Mouse (Mus musculus) MEL (cell line): ENCODE results near the gene Zfp874b.
A peak's percentile ranks its signal among the peaks of the same experiment; 100 is the strongest.

ENCODE experiments used
- CTCF ChIP-seq, 3 experiments: IDR thresholded peaks in 2 of 3; conservative IDR thresholded peaks in 1 of 3; 2 replicates each; pipeline ENCODE4 v1.5.1; 2011 to 2012; ENCODE audit warnings: low read length in 3 of 3, low read depth in 2 of 3, mild to moderate bottlenecking in 2 of 3, improper control_type of control experiment in 1 of 3, inconsistent platforms in 1 of 3, mixed read lengths in 1 of 3, moderate library complexity in 1 of 3; ENCODE audit not compliant: control insufficient read depth in 1 of 3, insufficient read depth in 1 of 3, poor library complexity in 1 of 3, severe bottlenecking in 1 of 3
- MAZ ChIP-seq: IDR thresholded peaks from 2 replicates; pipeline ENCODE4 v1.6.1; 2012; ENCODE audit warnings: low read depth, mild to moderate bottlenecking, inconsistent platforms, low read length, improper control_type of control experiment
- MEF2A ChIP-seq: IDR thresholded peaks from 2 replicates; pipeline ENCODE4 v1.6.1; 2014; ENCODE audit warnings: low read depth, mild to moderate bottlenecking, inconsistent platforms, low read length, improper control_type of control experiment; ENCODE audit not compliant: poor library complexity, insufficient replicate concordance, severe bottlenecking; ENCODE audit errors: extremely low read depth
- POLR2AphosphoS2 ChIP-seq: IDR thresholded peaks from 2 replicates; pipeline ENCODE4 v1.6.1; 2011; ENCODE audit warnings: low read length, improper control_type of control experiment

GRCm38 (mm10) chr13:67525753-67526410, 41.8 kb upstream of the Zfp874b start, which contains the start of the genes Gm26965 and Zfp87:
- TF ChIP-seq POLR2AphosphoS2, result peak; percentile 76; the same call in 1 of the 2 replicates
- TF ChIP-seq MAZ, result peak; percentile 61; the same call in 1 of the 2 replicates
- TF ChIP-seq MEF2A, result no peak
- no peak for TF ChIP-seq CTCF (IDR thresholded peaks at IDR 0.05 in 2 of 3, conservative IDR thresholded peaks at IDR 0.05 in 1 of 3; ENCODE audit: control insufficient read depth in 1 of 3, insufficient read depth in 1 of 3, low read depth in 2 of 3, low read length in 3 of 3, poor library complexity in 1 of 3, severe bottlenecking in 1 of 3)
